Mouse (Mus musculus) CD4-positive, CD25-positive, alpha-beta regulatory T cell, adult 4 months (primary cell): ENCODE results near the gene Parg. TPM values are rescaled to one million over a fixed set of nuclear protein-coding genes. Genes with fewer than 3 reads are reported as not detected.

ENCODE experiments used
- ATAC-seq: one replicate; pipeline ENCODE4 v1.8.0; 2017
- polyA plus RNA-seq, 2 experiments: library from polyadenylated mRNA; unstranded; fragments of 100-300 nt; shearing (Covaris generic); gene quantifications; one replicate each; pipeline ENCODE4 v1.2.1; 2017

Parg gene
- polyA plus RNA-seq, 2 experiments from 2014 or later: 18.5 to 21.5 TPM

- ATAC-seq: no peak
Measured at GRCm38 (mm10) chr14:32321732-32322685, 120.3 kb downstream of the Parg start, which contains the start of gene Ogdhl. Gene Ogdhl (plus strand): TSS chr14:32322019.

GRCm38 (mm10) chr14:32323221-32323620 lies 121.5 kb downstream of the Parg start:
- ATAC-seq: no peak

- no peak for ATAC-seq
Measured at GRCm38 (mm10) chr14:32327366-32327765, 125.6 kb downstream of the Parg start.

- ATAC-seq: no peak
Measured at GRCm38 (mm10) chr14:32332515-32333445, 131.0 kb downstream of the Parg start.

- no peak for ATAC-seq
Measured at GRCm38 (mm10) chr14:32336021-32336420, 134.3 kb downstream of the Parg start.

GRCm38 (mm10) chr14:32336547-32336946 lies 134.8 kb downstream of the Parg start:
- ATAC-seq: no peak

GRCm38 (mm10) chr14:32341823-32342222 lies 140.1 kb downstream of the Parg start:
- no peak for ATAC-seq

- ATAC-seq: no peak
Measured at GRCm38 (mm10) chr14:32344176-32344575, 142.4 kb downstream of the Parg start.

GRCm38 (mm10) chr14:32344694-32345093 lies 142.9 kb downstream of the Parg start:
- ATAC-seq: no peak

Other genes starting within 250 kb of the Parg start
- gene Galnt15, start 173.0 kb upstream of the Parg start, polyA plus RNA-seq: not detected
- 10 to 100 TPM; 14.8 to 25.3 TPM for gene Oxnad1, start 116.6 kb upstream of the Parg start, polyA plus RNA-seq
- 10 to 100 TPM; 55.6 to 63.5 TPM for gene Dph3, start 116.2 kb upstream of the Parg start, polyA plus RNA-seq
- gene Msmb, start 59.9 kb upstream of the Parg start, polyA plus RNA-seq: not detected
- 10 to 100 TPM; 92.5 to 95.7 TPM for gene Ncoa4, start 42.1 kb upstream of the Parg start, polyA plus RNA-seq
- gene Timm23, start 51 bp upstream of the Parg start, polyA plus RNA-seq: 100 to 1,000 TPM; 117 to 118 TPM
- not detected for gene Ogdhl, start 120.1 kb downstream of the Parg start, polyA plus RNA-seq
- not detected for gene 1700024G13Rik, start 186.4 kb downstream of the Parg start, polyA plus RNA-seq